Mouse (Mus musculus) forebrain, embryonic 13.5 days (tissue): ENCODE data around the gene Prr22. TPM values are rescaled to one million over a fixed set of nuclear protein-coding genes. Genes with fewer than 3 reads are reported as not detected.

Experiments used
- ATAC-seq: fragments of 200-750 bp; cut with Nextera tagmentation; 2 replicates; pipeline ENCODE4 v1.8.0; 2017
- H3K27ac ChIP-seq: fragments of 300-500 bp; sonication (generic); 2 replicates; pipeline ENCODE4 v1.5.1; 2015; ENCODE audit warnings: inconsistent platforms, mild to moderate bottlenecking, moderate library complexity
- H3K27me3 ChIP-seq: fragments of 300-500 bp; sonication (generic); 2 replicates; pipeline ENCODE4 v1.6.1; 2015; ENCODE audit warnings: mild to moderate bottlenecking, inconsistent platforms
- H3K36me3 ChIP-seq: fragments of 300-500 bp; sonication (generic); 2 replicates; pipeline ENCODE4 v1.6.1; 2015; ENCODE audit warnings: mild to moderate bottlenecking, inconsistent platforms; ENCODE audit not compliant: poor library complexity, severe bottlenecking
- H3K4me1 ChIP-seq: fragments of 300-500 bp; sonication (generic); 2 replicates; pipeline ENCODE4 v1.6.1; 2015; ENCODE audit warnings: inconsistent platforms
- H3K4me2 ChIP-seq: fragments of 300-500 bp; sonication (generic); 2 replicates; pipeline ENCODE4 v1.6.1; 2015; ENCODE audit warnings: inconsistent platforms, mild to moderate bottlenecking, moderate library complexity
- H3K4me3 ChIP-seq: fragments of 300-500 bp; sonication (generic); 2 replicates; pipeline ENCODE4 v1.5.1; 2015; ENCODE audit warnings: mild to moderate bottlenecking, inconsistent platforms
- H3K9ac ChIP-seq: fragments of 300-500 bp; sonication (generic); 2 replicates; pipeline ENCODE4 v1.6.1; 2015; ENCODE audit warnings: mild to moderate bottlenecking, inconsistent platforms
- H3K9me3 ChIP-seq: fragments of 300-500 bp; sonication (generic); replicated peaks from 2 replicates; pipeline ENCODE4 v1.6.1; 2016; ENCODE audit warnings: inconsistent platforms
- WGBS: fragments of 180-500 bp; shearing (Covaris S2); methylation state at CpG from one replicate; pipeline ENCODE4 v1.1.7; 2015; 5-methylcytosine and 5-hydroxymethylcytosine counted together
- polyA plus RNA-seq: library from polyadenylated mRNA; unstranded; fragments of >200 nt; fragmentation: Nextera tagmentation; extraction: Ambion mirVana; gene quantifications from 2 replicates; pipeline ENCODE4 v1.2.1, GENCODE M21; 2015

Gene Prr22
- polyA plus RNA-seq, 1 experiment from 2014 or later, result 1.3 TPM

DNA sequence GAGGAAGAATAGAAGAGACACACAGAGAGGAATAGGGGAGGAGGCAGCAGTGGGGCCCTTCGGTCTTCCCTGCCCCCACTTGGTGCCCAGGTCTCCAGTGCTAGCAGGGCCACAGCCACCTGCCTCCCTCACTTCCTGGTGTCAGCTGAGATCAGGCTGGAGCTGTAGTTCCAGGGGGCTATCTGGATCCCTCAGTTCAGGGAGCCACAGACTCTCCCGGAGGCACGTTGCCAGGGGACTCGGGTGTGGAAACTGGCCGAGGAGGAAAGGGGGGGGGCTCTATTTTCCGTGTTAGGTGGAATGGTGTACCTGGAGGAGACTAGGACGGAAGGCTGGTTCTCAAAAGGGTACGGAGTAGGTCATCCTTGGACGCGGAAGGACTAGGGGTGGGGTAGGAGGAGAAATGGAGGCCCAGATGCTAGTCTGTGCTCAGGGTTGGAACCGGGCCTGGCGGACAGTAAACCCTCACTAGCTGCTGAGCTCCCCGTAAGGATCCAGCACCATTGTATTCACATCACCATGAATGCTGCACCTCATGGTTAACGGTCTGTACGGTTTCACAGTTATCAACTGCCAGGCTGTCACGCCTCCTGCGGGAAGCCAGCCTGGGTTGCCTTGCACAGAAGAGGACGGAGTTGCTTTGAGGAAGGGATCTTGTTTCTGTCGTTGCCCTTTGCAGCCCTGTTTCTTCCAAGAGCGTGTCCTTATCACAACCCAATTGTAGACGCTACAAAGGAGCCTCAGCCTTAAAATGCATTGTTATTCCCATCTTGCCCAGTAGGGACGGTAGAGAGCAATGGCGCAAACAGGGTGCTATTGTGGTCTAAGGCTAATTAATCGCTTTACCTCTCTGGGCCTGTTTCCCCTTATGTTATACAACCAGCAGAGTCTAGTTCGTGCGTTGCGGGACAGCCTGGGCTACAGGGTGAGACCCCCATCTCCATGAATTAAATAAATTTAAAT is 7.0 kb upstream of the Prr22 start:
- Histone ChIP-seq H3K27ac (peak overlapping the region; percentile 95), H3K4me1 (peaks cover 31% of the 10 kb centered on the region), H3K4me3 (no peak overlapping the region), H3K4me2 (peak overlapping the region; percentile 73), H3K36me3 (peaks cover 17% of the 10 kb centered on the region), H3K9ac (no peak overlapping the region), H3K9me3 (no peaks in the 10 kb centered on the region), H3K27me3 (peaks cover 26% of the 10 kb centered on the region)
- WGBS, result 51% methylated on average over 27 of the region's 27 CpGs
- ATAC-seq, result no peak

DNA sequence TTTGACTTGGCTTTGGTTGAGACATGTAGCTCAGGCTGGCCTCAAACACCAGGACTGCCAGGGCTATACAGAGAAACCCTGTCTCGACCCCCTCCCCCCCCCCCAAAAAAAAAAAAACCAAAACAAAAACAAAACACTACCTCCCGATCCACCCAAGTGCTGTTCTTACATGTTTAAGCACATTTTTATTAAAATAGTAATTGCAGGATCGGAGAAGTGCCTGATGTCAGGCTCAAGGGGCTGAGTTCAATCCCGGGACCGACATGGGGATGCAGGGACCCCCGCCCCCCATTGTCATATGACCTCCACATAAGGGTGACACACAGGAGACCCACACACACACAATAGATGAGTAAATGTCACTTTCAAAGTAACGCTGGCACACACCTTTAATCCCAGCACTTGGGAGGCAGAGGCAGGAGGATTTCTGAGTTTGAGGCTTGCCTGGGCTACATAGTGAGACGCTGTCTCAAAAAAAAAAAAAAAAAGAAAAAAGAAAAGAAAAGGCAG is 6.3 kb upstream of the Prr22 start:
- Histone ChIP-seq H3K36me3 (peaks cover 24% of the 10 kb centered on the region), H3K27ac (no peak overlapping the region), H3K4me1 (peaks cover 28% of the 10 kb centered on the region), H3K9ac (no peak overlapping the region), H3K27me3 (peaks cover 18% of the 10 kb centered on the region), H3K4me3 (peak overlapping the region; percentile 67), H3K9me3 (no peaks in the 10 kb centered on the region), H3K4me2 (peak overlapping the region; percentile 73)
- ATAC-seq, result no peak
- 78% methylated on average over 8 of the region's 8 CpGs for WGBS

DNA sequence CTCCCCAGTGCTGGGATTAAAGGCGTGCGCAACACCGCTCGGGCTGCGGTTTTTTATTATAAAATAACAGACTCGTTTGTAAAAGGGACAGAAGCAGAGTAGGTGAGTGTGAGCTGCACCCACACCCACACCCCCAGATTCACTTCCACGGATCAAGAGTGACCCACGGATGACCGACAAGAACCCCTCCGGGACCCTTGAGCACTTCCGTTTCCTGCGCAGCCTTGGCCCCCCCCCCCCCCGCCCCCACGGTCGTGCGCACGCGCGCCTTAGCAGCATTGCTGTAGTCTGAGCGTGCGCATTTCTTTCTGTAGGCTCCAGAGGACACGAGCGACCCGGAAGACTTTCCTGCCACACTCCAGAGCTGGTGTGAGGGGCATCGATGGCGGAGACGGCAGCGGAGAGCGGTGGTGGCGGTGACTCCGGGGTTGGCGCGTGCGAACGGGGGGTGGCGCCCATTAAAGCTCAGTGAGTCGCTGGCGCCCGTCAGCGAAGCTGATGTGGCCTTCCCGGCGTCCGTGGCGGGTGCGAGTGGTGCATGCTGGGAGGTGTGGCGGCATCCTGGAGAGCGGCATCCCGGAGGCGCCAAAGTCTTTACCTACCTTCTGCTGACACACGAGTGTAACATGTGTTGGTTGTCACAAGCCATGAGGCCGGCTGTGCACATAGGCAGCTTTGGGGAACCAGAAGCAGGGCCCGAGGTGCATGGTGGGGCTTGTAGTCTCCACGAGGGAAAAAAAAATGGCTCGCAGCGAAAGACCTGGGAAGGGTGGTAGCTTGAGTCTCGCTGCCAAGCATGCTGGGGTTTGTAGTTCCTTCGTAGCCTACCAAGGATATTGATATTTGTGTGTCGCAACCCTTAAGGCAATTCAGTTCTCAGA is 5.3 kb upstream of the Prr22 start, which contains the start of gene Dus3l:
Gene Dus3l, plus strand, starts transcription at position 284 of the 881 bp plus-strand sequence.
- H3K9me3 ChIP-seq, result no peaks in the 10 kb centered on the region
- H3K27me3 ChIP-seq, result peaks cover 11% of the 10 kb centered on the region
- H3K9ac ChIP-seq, result peak within 1 kb of the TSS; percentile 77
- H3K27ac ChIP-seq, result peak within 1 kb of the TSS; percentile 96
- H3K4me1 ChIP-seq, result peaks cover 28% of the 10 kb centered on the region
- WGBS, result 2% methylated on average over 56 of the region's 58 CpGs
- H3K4me2 ChIP-seq, result peak within 1 kb of the TSS; percentile 73
- peak; percentile 87 for ATAC-seq
- H3K36me3 ChIP-seq, result peaks cover 33% of the 10 kb centered on the region
- peak within 1 kb of the TSS; percentile 67 for H3K4me3 ChIP-seq

DNA sequence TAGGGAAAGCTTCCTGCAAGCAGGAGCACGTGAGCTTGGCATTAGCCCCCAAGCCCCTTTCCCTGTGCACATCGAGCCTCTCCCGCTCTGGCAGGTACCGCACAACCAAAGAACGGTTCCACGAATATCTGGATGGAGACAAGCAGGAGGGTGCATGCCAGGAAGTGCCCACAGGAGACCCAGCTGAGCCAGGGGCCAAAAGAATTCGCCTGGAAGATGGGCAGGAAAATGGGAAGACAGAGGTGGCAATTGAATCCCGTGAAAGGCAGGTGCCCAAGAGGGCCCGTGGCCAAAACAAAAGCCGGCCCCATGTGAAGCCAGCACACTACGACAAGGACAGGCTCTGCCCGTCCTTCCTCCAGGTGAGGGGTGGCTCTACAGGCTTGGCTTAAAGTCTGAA is 4.6 kb upstream of the Prr22 start:
- WGBS, result 52% methylated on average over 12 of the region's 12 CpGs
- Histone ChIP-seq H3K4me3 (peak overlapping the region; percentile 67), H3K4me2 (peak overlapping the region; percentile 73), H3K36me3 (peaks cover 40% of the 10 kb centered on the region), H3K9me3 (no peaks in the 10 kb centered on the region), H3K27ac (peak overlapping the region; percentile 96), H3K27me3 (peaks cover 4% of the 10 kb centered on the region), H3K9ac (peak overlapping the region; percentile 77), H3K4me1 (peaks cover 28% of the 10 kb centered on the region)
- ATAC-seq, result no peak; the same call in 1 of the 2 replicates

DNA sequence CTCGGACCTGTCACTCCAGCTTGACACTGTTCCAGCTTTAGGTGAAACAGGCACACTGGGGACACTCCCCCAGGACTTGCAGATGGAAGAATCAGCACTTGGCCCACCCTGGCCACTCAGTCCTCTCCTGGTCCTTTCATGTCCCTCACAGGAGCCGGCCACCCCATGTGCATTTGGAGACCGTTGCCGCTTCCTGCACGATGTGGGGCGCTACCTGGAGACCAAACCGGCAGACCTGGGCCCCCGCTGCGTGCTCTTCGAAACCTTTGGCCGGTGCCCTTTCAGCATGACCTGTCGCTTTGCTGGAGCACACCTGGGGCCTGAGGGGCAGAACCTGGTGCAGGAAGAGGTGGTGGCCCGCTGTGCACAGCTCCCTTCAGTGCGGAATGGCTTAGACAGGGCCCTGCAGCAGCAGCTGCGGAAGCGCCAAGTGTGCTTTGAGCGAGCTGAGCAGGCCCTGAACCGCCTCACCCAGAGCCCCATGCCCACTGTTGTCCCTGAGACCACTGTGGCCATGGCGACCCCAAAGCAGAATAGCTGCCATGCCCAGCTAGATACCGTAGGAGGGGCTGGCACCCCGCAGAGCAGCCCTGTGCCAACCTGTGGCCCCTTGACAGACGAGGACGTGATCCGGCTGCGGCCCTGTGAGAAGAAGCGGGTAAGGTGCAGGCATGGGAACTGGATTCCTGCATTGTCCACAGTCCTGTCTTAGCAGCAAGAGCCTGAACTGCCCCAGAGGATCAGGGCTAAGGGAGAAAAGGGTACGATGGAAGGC is 3.2 kb upstream of the Prr22 start:
- Histone ChIP-seq H3K27ac (no peak overlapping the region), H3K27me3 (no peaks in the 10 kb centered on the region), H3K36me3 (peaks cover 52% of the 10 kb centered on the region), H3K4me3 (no peak overlapping the region), H3K9me3 (no peaks in the 10 kb centered on the region), H3K4me2 (no peak overlapping the region), H3K4me1 (peaks cover 24% of the 10 kb centered on the region), H3K9ac (no peak overlapping the region)
- WGBS, result 93% methylated on average over 27 of the region's 27 CpGs
- no peak for ATAC-seq

DNA sequence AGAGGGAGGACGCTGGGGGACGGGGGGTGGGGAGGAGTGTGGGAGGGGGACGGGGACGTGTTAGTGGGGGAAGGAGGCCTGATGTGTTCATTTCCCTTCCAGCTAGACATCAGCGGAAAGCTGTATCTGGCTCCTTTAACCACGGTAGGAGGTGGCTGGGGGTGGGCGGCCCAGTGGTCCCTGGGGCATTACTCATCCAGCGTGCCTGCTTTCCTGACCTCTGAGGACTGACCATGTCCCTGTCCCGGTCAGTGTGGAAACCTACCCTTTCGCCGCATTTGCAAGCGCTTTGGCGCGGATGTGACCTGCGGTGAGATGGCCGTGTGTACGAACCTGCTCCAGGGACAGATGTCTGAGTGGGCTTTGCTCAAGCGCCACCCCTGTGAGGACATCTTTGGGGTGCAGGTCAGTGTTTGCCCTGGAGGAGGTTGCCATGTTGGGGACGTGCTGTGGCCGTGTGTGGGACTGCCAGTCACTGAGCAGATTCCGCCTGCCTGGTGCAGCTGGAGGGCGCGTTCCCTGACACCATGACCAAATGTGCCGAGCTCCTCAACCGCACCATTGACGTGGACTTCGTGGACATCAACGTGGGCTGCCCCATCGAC is 2.4 kb upstream of the Prr22 start:
- H3K9ac ChIP-seq, result no peak overlapping the region
- H3K27me3 ChIP-seq, result no peaks in the 10 kb centered on the region
- peaks cover 52% of the 10 kb centered on the region for H3K36me3 ChIP-seq
- H3K4me2 ChIP-seq, result no peak overlapping the region
- 93% methylated on average over 29 of the region's 29 CpGs for WGBS
- ATAC-seq, result no peak
- H3K27ac ChIP-seq, result no peak overlapping the region
- H3K4me1 ChIP-seq, result peaks cover 18% of the 10 kb centered on the region
- no peak overlapping the region for H3K4me3 ChIP-seq
- H3K9me3 ChIP-seq, result no peaks in the 10 kb centered on the region

DNA sequence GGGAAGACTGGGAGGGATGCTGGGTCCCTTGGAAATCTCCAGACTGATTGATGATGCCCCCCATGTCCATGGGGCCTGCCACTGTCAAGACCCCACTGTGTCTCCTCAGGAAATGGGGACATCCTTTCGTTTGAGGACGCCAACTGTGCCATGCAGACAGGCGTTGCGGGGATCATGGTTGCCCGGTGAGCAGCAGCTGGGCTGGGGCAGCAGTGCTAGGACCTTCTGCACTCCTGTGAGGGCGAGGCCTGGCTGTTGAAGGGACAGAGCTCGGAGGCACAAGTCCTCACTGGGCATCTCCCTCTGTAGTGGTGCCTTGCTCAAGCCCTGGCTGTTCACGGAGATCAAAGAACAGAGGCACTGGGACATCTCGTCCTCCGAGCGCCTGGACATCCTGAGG is 1.1 kb upstream of the Prr22 start:
- H3K9ac ChIP-seq, result no peak overlapping the region
- H3K4me2 ChIP-seq, result no peak overlapping the region
- no peak overlapping the region for H3K27ac ChIP-seq
- ATAC-seq, result no peak
- H3K9me3 ChIP-seq, result no peaks in the 10 kb centered on the region
- H3K4me1 ChIP-seq, result peaks cover 10% of the 10 kb centered on the region
- WGBS, result 96% methylated on average over 11 of the region's 11 CpGs
- H3K4me3 ChIP-seq, result no peak overlapping the region
- peaks cover 52% of the 10 kb centered on the region for H3K36me3 ChIP-seq
- no peaks in the 10 kb centered on the region for H3K27me3 ChIP-seq

DNA sequence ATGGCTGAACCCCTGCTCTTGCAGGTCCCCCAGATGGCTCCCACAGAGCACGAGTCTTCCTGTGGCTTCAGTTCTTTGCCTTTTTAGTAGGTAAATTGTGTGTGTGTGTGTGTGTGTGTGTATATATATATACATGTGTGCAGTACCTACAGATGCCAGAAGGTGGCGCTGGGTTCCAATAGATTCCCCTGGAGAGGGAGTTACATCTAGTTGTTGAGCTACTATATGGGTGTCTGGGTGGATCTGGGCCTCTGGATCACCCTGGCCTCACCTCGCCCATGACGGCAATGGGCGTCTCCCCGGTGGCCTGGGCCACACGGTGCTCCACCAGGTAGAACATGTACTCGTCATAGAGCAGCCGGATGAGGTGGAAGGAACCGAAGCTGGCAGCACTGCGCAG is 7.5 kb downstream of the Prr22 start:
- no peaks in the 10 kb centered on the region for H3K27me3 ChIP-seq
- H3K4me3 ChIP-seq, result no peak overlapping the region
- H3K9ac ChIP-seq, result no peak overlapping the region
- no peak for ATAC-seq
- H3K9me3 ChIP-seq, result no peaks in the 10 kb centered on the region
- H3K4me1 ChIP-seq, result no peaks in the 10 kb centered on the region
- H3K36me3 ChIP-seq, result peaks cover 18% of the 10 kb centered on the region
- H3K4me2 ChIP-seq, result no peak overlapping the region
- no peak overlapping the region for H3K27ac ChIP-seq
- 97% methylated on average over 11 of the region's 11 CpGs for WGBS

DNA sequence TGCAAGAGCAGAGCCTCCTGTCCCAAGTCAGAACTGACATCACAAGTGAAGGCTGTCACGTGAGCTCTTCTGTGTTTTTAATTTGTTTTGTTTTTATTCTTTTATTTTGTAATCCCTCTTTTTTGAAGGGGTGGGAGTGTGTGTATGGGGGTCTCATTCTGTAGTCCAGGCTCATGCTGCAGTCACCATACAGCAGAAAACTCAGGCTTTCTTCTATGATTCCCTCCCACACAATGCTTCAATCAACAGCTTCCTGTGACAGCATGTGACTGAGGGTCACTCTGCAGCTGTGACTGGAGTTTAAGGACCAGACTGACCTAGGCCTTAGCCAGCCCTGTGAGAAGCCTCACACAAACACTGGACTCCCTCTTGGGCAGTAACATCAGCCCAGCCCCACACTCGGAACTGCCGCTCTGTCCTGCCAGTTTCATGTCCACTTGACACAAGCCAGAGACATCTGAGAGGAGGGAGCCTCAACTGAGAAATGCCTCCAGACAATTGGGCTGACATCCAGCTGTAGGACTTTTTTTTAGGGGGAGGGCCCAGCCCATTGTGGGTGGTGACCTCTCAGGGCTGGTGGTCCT is 8.8 kb downstream of the Prr22 start:
- no peak overlapping the region for H3K27ac ChIP-seq

DNA sequence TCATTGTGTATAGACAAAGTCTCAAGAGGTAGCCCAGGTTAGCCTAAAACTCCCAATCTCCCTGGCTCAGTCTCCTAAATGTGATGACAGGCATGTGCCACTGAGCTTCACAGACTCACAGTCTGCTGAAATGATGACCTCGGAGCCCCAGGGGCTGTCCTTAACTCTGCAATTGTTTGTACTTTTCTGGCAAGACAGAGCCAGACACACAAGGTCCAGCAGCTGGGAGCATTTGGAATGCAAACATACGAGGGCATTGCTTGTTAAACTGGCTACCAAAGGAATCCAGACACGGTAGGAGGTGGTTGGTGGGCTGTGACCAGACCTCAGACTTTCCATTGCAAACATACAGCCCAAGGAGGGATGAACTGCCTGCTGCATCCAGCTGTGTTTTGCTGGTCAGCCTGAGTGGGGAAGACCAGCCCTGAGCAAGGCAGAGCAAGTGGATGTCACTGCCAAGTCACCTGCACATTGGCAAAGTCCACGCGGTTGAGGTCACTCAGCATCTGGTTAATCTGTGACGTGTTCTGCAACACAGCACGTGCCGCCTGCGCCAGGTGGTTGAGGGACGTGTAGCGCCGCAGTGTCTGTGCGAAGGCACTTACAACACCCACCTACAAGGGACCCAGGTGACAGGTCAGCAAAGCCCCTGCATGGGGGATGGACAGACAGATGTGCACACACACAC is 10.4 kb downstream of the Prr22 start:
- no peak overlapping the region for H3K4me3 ChIP-seq
- no peak overlapping the region for H3K4me2 ChIP-seq
- no peak for ATAC-seq
- no peaks in the 10 kb centered on the region for H3K4me1 ChIP-seq
- no peaks in the 10 kb centered on the region for H3K27me3 ChIP-seq
- H3K36me3 ChIP-seq, result peaks cover 36% of the 10 kb centered on the region
- no peaks in the 10 kb centered on the region for H3K9me3 ChIP-seq
- WGBS, result 90% methylated on average over 13 of the region's 13 CpGs
- H3K9ac ChIP-seq, result no peak overlapping the region
- no peak overlapping the region for H3K27ac ChIP-seq

More for the DNA sequence above, 8.8 kb downstream of the Prr22 start:
- Histone ChIP-seq H3K4me2 (no peak overlapping the region), H3K27me3 (no peaks in the 10 kb centered on the region), H3K9me3 (no peaks in the 10 kb centered on the region), H3K9ac (no peak overlapping the region), H3K4me1 (no peaks in the 10 kb centered on the region), H3K36me3 (peaks cover 23% of the 10 kb centered on the region), H3K4me3 (no peak overlapping the region)
- no peak for ATAC-seq
- WGBS, result 46% methylated on average over 3 of the region's 3 CpGs
